Mouse (Mus musculus): ENCODE results near the gene Lgals2. TPM values are rescaled to one million over a fixed set of nuclear protein-coding genes. Genes with fewer than 3 reads are reported as not detected.

The Lgals2 gene
- polyA plus RNA-seq, 1 experiment from 2014 or later: not detected

DNA sequence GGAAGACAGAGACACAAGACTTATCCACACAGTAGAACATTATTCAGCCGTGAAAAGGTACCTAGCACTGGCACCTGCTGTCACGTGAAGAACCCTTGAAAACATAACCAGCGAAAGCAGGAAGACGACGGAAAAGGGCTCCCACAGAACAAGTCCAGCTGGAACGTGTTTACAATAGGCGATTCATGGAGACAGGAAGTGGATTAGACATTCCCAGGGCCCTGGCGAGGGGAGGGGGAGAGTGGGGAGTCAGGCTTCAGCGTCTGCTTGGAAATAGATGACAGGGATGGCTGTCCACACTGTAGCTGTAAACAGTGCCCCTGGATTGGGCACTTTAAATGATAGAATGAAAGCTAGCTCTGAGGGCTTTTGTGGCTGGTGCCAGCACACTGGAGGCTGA is 13.1 kb upstream of the Lgals2 start:
- H3K27me3 ChIP-seq (replicated peaks; ENCODE audit: control insufficient read depth, insufficient read depth, low read length): no peaks in the 10 kb centered on the region
- no peak overlapping the region; the same call in 1 of the 2 replicates for H3K4me2 ChIP-seq (ENCODE audit: low read length)
- H3K4me3 ChIP-seq (ENCODE audit: low read length): no peak overlapping the region
- H3K27ac ChIP-seq (ENCODE audit: low read depth, low read length): peak overlapping the region; percentile 72
- ATAC-seq: peak; percentile 86
- 0 out of 2 replicates have a peak overlapping the region, but pooled peaks have one; percentile 4 for H3K9ac ChIP-seq (ENCODE audit: low read depth, low read length)
- WGBS: 26% methylated on average over 9 of the region's 9 CpGs
- no peaks in the 10 kb centered on the region for H3K36me3 ChIP-seq (ENCODE audit: control insufficient read depth, insufficient read depth, low read length)
- peaks cover 5% of the 10 kb centered on the region; the same call in 1 of the 2 replicates for H3K4me1 ChIP-seq (ENCODE audit: control insufficient read depth, insufficient read depth, low read depth, low read length)
- no peaks in the 10 kb centered on the region for H3K9me3 ChIP-seq (ENCODE audit: control insufficient read depth, low read length)

DNA sequence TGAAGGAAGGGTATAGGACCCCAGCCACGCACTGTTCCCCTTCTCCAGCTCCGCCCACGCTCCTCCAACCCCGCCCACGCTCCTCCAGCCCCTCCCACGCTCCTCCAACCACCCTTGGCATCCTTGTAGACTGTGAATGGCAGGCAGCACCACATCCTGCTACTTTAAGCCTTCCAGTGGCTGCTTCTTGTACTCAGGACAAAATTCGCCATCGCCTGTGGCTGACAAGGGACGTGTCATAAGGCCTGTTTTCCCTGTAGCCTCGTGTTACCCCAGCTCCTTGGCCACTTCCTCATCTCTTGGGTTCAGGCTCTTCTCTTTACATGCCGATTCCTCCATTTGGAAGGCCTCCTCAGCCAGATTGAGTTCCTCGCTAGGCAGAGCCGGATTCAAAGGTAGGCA is 8.5 kb upstream of the Lgals2 start:
- H3K4me3 ChIP-seq (ENCODE audit: low read length): no peak overlapping the region
- H3K27me3 ChIP-seq (replicated peaks; ENCODE audit: control insufficient read depth, insufficient read depth, low read length): no peaks in the 10 kb centered on the region
- no peak overlapping the region for H3K9ac ChIP-seq (ENCODE audit: low read depth, low read length)
- no peak overlapping the region for H3K27ac ChIP-seq (ENCODE audit: low read depth, low read length)
- H3K4me1 ChIP-seq (ENCODE audit: control insufficient read depth, insufficient read depth, low read depth, low read length): peaks cover 3% of the 10 kb centered on the region; the same call in 1 of the 2 replicates
- no peaks in the 10 kb centered on the region for H3K9me3 ChIP-seq (ENCODE audit: control insufficient read depth, low read length)
- no peak overlapping the region for H3K4me2 ChIP-seq (ENCODE audit: low read length)
- ATAC-seq: no peak
- H3K36me3 ChIP-seq (ENCODE audit: control insufficient read depth, insufficient read depth, low read length): no peaks in the 10 kb centered on the region
- WGBS: 47% methylated on average over 13 of the region's 13 CpGs

DNA sequence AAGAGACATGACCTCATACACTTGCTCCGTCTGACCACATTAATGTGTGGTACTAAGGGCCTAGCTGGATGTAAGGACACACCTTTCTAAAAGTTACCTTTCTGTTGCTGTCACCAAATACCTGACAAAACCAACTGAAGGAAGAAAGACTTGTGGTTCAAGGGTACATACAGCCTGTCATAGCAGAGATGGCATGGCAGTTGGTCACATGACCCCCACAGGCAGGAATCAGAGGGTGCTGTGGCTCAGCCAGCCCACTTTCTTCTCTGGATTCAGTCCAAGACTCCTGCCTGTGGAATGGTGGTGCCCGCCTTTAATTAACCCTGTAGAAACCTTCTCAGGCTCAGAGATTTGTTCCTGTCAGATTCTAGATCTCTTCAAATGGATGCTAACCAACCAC is 7.8 kb upstream of the Lgals2 start:
- H3K9me3 ChIP-seq (ENCODE audit: control insufficient read depth, low read length): no peaks in the 10 kb centered on the region
- H3K27ac ChIP-seq (ENCODE audit: low read depth, low read length): no peak overlapping the region
- no peak overlapping the region for H3K9ac ChIP-seq (ENCODE audit: low read depth, low read length)
- H3K36me3 ChIP-seq (ENCODE audit: control insufficient read depth, insufficient read depth, low read length): no peaks in the 10 kb centered on the region
- no peak overlapping the region for H3K4me2 ChIP-seq (ENCODE audit: low read length)
- H3K27me3 ChIP-seq (replicated peaks; ENCODE audit: control insufficient read depth, insufficient read depth, low read length): no peaks in the 10 kb centered on the region
- no peak overlapping the region for H3K4me3 ChIP-seq (ENCODE audit: low read length)
- WGBS: 67% methylated on average over 2 of the region's 2 CpGs
- ATAC-seq: no peak
- no peaks in the 10 kb centered on the region for H3K4me1 ChIP-seq (ENCODE audit: control insufficient read depth, insufficient read depth, low read depth, low read length)

DNA sequence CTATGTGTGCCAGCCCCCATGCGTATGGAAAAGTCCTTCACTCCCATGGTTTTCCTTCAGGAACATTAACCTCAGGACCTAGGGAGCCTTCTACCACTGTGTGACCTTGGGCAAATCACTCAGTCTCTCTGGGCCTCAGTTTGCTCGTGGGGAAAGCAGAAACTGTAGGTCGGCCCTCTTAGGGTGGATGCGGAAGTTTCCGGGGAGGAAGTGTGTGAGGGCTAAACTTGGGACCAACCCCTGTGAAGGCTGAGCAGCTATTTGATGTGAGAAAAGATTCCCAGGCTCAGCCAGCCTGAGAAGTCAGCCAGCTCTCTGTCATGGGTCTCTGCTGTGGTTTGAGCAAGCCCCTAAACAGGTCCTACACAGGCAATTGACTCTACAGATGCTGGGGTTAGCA is 7.0 kb upstream of the Lgals2 start:
- 88% methylated on average over 5 of the region's 5 CpGs for WGBS
- no peaks in the 10 kb centered on the region for H3K27me3 ChIP-seq (replicated peaks; ENCODE audit: control insufficient read depth, insufficient read depth, low read length)
- no peak overlapping the region for H3K9ac ChIP-seq (ENCODE audit: low read depth, low read length)
- no peak overlapping the region for H3K4me3 ChIP-seq (ENCODE audit: low read length)
- H3K27ac ChIP-seq (ENCODE audit: low read depth, low read length): no peak overlapping the region
- no peak for ATAC-seq
- H3K36me3 ChIP-seq (ENCODE audit: control insufficient read depth, insufficient read depth, low read length): no peaks in the 10 kb centered on the region
- no peak overlapping the region for H3K4me2 ChIP-seq (ENCODE audit: low read length)
- no peaks in the 10 kb centered on the region for H3K9me3 ChIP-seq (ENCODE audit: control insufficient read depth, low read length)
- no peaks in the 10 kb centered on the region for H3K4me1 ChIP-seq (ENCODE audit: control insufficient read depth, insufficient read depth, low read depth, low read length)

DNA sequence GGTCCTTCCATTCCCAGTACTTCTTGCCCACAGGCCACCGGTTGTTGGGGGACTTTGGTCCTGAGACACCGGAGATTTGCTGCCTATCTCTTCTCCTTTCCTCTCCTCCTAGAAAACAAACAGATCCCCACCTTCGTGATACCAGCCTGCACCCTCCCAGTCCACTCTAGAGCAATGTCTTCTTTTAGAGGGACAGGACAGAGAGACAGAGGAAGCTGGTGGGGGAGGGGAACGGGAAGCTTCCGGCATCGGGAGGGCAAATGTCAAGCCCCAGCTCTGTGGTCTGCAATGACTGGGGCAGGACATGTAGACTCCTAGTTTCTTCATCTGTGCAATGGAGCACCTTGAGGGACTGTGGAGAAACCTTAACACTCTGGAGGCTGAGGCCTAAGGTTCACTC is 4.4 kb upstream of the Lgals2 start:
- no peak overlapping the region for H3K9ac ChIP-seq (ENCODE audit: low read depth, low read length)
- ATAC-seq: no peak
- no peak overlapping the region for H3K4me2 ChIP-seq (ENCODE audit: low read length)
- H3K9me3 ChIP-seq (ENCODE audit: control insufficient read depth, low read length): no peaks in the 10 kb centered on the region
- H3K4me3 ChIP-seq (ENCODE audit: low read length): no peak overlapping the region
- no peaks in the 10 kb centered on the region; the same call in 1 of the 2 replicates for H3K4me1 ChIP-seq (ENCODE audit: control insufficient read depth, insufficient read depth, low read depth, low read length)
- H3K36me3 ChIP-seq (ENCODE audit: control insufficient read depth, insufficient read depth, low read length): no peaks in the 10 kb centered on the region
- H3K27ac ChIP-seq (ENCODE audit: low read depth, low read length): no peak overlapping the region
- H3K27me3 ChIP-seq (replicated peaks; ENCODE audit: control insufficient read depth, insufficient read depth, low read length): no peaks in the 10 kb centered on the region; the same call in 1 of the 2 replicates
- 84% methylated on average over 6 of the region's 6 CpGs for WGBS

DNA sequence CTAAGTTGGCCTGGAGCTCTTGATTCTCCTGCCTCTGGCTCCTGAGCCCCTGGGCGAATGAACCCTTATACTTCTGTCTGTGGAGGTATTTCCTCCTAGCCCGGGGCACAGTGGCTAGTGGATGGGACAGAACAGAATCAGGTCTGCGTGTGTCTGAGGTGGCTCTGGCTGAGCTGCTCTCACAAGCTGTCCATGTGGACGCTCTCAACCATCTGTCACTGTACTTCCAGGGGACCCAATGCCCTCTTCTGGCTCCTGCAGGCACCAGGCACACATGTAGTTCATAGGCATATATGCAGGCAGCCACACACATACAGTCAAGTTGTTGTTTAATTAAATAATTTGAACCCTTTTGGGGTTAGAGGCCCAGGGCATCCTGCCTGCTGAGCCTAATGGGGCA is 4.0 kb upstream of the Lgals2 start:
- Histone ChIP-seq H3K4me3 (ENCODE audit: low read length) (no peak overlapping the region), H3K27me3 (replicated peaks; ENCODE audit: control insufficient read depth, insufficient read depth, low read length) (no peaks in the 10 kb centered on the region; the same call in 1 of the 2 replicates), H3K9ac (ENCODE audit: low read depth, low read length) (no peak overlapping the region), H3K36me3 (ENCODE audit: control insufficient read depth, insufficient read depth, low read length) (no peaks in the 10 kb centered on the region), H3K27ac (ENCODE audit: low read depth, low read length) (no peak overlapping the region), H3K9me3 (ENCODE audit: control insufficient read depth, low read length) (no peaks in the 10 kb centered on the region), H3K4me2 (ENCODE audit: low read length) (no peak overlapping the region), H3K4me1 (ENCODE audit: control insufficient read depth, insufficient read depth, low read depth, low read length) (no peaks in the 10 kb centered on the region; the same call in 1 of the 2 replicates)
- no peak for ATAC-seq
- WGBS: 62% methylated on average over 4 of the region's 4 CpGs

DNA sequence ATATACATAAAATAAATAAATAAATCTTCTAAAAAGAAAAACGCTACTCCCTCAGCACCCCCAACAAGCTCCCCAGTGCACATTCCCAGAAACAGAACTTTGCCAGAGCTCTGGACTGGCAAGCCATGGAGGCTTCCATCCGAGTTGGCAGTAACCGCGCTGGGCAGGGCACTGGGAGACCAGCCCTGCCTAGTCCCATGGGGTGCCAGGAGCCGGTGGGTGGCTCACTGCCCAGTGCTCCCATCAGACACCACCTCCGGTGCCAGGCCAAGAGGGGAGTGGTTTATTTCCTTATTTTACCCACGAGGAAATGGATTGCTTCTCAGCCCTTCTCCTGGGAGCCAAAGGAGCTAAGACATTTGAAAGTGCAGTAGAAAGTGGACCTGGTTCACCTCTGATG is 1.7 kb upstream of the Lgals2 start:
- no peak overlapping the region for H3K27ac ChIP-seq (ENCODE audit: low read depth, low read length)
- no peaks in the 10 kb centered on the region; the same call in 1 of the 2 replicates for H3K4me1 ChIP-seq (ENCODE audit: control insufficient read depth, insufficient read depth, low read depth, low read length)
- WGBS: 77% methylated on average over 7 of the region's 7 CpGs
- H3K4me3 ChIP-seq (ENCODE audit: low read length): no peak overlapping the region
- no peak overlapping the region for H3K4me2 ChIP-seq (ENCODE audit: low read length)
- H3K27me3 ChIP-seq (replicated peaks; ENCODE audit: control insufficient read depth, insufficient read depth, low read length): no peaks in the 10 kb centered on the region; the same call in 1 of the 2 replicates
- no peaks in the 10 kb centered on the region for H3K9me3 ChIP-seq (ENCODE audit: control insufficient read depth, low read length)
- no peak for ATAC-seq
- no peaks in the 10 kb centered on the region for H3K36me3 ChIP-seq (ENCODE audit: control insufficient read depth, insufficient read depth, low read length)
- H3K9ac ChIP-seq (ENCODE audit: low read depth, low read length): no peak overlapping the region

DNA sequence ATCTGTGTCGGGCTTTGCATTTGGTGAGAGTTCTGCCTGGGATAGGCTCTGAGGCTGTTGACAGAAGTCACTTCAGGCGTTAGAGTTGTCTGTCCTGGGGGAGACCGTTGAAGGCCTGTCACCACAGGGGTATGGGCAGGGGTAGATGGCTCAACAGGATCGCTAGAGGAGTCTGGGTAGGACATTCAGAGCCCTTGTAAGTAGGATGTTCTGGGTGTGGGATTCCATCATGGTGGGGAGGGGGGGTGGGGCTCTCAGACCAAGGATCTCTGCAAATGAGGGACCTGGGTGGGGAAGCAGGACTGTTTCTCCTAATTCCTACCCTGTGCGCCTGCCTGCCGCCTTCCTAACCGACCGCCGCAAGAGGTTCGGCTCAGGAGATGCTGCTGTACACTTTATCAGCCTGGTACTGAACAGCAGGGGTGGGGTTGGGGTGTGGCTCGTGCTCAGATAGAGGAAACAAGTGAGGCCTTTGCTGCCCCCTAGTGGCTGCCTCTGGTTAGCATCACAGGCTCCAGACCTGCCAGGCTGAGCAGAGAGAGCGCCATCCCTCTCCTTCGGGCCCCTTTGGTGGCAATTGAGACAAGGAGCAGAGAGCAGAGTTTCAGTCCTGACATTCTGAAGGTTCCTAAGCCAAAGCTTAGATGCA is 3.7 kb downstream of the Lgals2 start:
- Histone ChIP-seq H3K36me3 (ENCODE audit: control insufficient read depth, insufficient read depth, low read length) (no peaks in the 10 kb centered on the region), H3K4me2 (ENCODE audit: low read length) (peak overlapping the region; percentile 38)
- WGBS: 17% methylated on average over 13 of the region's 13 CpGs

DNA sequence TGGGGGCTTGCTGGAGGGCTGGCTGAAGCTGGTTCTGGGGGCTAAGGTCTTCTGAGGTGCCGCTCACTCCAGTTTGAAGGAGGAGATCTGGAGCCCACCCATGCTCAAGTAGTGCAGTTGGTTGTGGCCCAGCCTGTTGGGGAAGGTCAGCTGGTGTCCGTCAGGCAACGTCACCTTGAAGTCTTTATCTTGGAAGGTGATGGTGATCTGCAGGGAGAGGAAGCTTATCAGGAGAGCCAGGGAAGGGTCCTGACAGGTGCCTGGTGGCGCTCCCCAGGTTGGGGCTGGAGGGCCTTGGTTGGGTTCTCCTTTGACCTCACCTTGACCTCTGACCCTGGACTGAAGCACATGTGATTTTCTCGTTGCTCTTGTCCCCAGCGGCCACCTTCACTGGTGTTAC is 4.4 kb downstream of the Lgals2 start:
- ATAC-seq: no peak
- H3K27ac ChIP-seq (ENCODE audit: low read depth, low read length): no peak overlapping the region
- no peaks in the 10 kb centered on the region for H3K9me3 ChIP-seq (ENCODE audit: control insufficient read depth, low read length)
- H3K4me3 ChIP-seq (ENCODE audit: low read length): no peak overlapping the region
- WGBS: 81% methylated on average over 6 of the region's 6 CpGs
- H3K4me2 ChIP-seq (ENCODE audit: low read length): no peak overlapping the region
- H3K27me3 ChIP-seq (replicated peaks; ENCODE audit: control insufficient read depth, insufficient read depth, low read length): no peaks in the 10 kb centered on the region; the same call in 1 of the 2 replicates
- peaks cover 2% of the 10 kb centered on the region; the same call in 1 of the 2 replicates for H3K4me1 ChIP-seq (ENCODE audit: control insufficient read depth, insufficient read depth, low read depth, low read length)
- no peak overlapping the region for H3K9ac ChIP-seq (ENCODE audit: low read depth, low read length)
- H3K36me3 ChIP-seq (ENCODE audit: control insufficient read depth, insufficient read depth, low read length): no peaks in the 10 kb centered on the region

More for the DNA sequence above, 3.7 kb downstream of the Lgals2 start:
- Histone ChIP-seq H3K9ac (ENCODE audit: low read depth, low read length) (peak overlapping the region; percentile 24; the same call in 1 of the 2 replicates), H3K4me1 (ENCODE audit: control insufficient read depth, insufficient read depth, low read depth, low read length) (peaks cover 2% of the 10 kb centered on the region; the same call in 1 of the 2 replicates), H3K27ac (ENCODE audit: low read depth, low read length) (no peak overlapping the region), H3K27me3 (replicated peaks; ENCODE audit: control insufficient read depth, insufficient read depth, low read length) (no peaks in the 10 kb centered on the region; the same call in 1 of the 2 replicates), H3K4me3 (ENCODE audit: low read length) (no peak overlapping the region), H3K9me3 (ENCODE audit: control insufficient read depth, low read length) (no peaks in the 10 kb centered on the region)
- peak; percentile 87 for ATAC-seq

Measured in hindbrain, embryonic 16.5 days (tissue).